Mouse (Mus musculus) left cerebral cortex, adult 2 months (tissue): ENCODE measurements around the gene Zfp704. TPM values are rescaled to one million over a fixed set of nuclear protein-coding genes. Genes with fewer than 3 reads are reported as not detected.
A peak's percentile ranks its signal among the peaks of the same experiment; 100 is the strongest.

Experiments used
- DNase-seq, 2 experiments: peaks; one replicate each; pipeline ENCODE4 v3.0.0; 2021 to 2022; ENCODE audit warnings: low spot score in 2 of 2, mixed read lengths in 1 of 2; ENCODE audit errors: extremely low spot score in 1 of 2
- H3K27ac ChIP-seq: fragments of 200-600 bp; 2 replicates; pipeline ENCODE4 v1.8.1; 2022
- H3K4me3 ChIP-seq: fragments of 200-600 bp; 2 replicates; pipeline ENCODE4 v1.8.1; 2022
- CTCF ChIP-seq: fragments of 200-600 bp; IDR thresholded peaks from 2 replicates; pipeline ENCODE4 v1.8.1; 2022; ENCODE audit warnings: antibody characterized with exemption, mild to moderate bottlenecking, moderate library complexity
- intact Hi-C: fragments of 180-260 bp; cut with DNase I; formaldehyde crosslinking; loops from one replicate; pipeline ENCODE4 v1.15.1; 2025
- total RNA-seq, 2 experiments: library from RNA; stranded (reverse); gene quantifications; 2 replicates each; pipeline ENCODE4 v1.2.3; 2021

The Zfp704 gene
- total RNA-seq, 2 experiments from 2014 or later, result 31.7 to 34.6 TPM

DNA sequence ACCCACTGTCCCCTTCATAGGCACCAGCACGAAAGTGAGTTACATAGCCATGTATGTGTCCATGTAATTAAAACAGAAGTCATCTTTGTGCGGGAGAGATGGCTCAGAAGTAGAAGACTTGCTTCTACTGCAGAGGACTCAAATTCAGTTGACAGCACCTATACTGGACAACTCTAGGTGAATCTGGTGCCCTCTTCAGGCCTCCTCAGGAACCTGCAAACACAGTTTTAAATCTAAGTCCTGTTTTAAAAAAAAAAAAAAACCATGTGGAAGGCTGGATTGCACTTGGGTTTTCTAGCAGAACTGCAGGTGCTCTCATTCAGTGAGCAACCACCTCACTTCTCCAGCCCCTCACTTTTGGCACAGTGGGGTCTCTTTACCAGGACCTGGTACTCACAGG, 16.1 kb downstream of the Zfp704 start:
- Histone ChIP-seq H3K27ac (no peak overlapping the region), H3K4me3 (no peak overlapping the region)
- TF ChIP-seq CTCF, result peak; percentile 69
- DNase-seq, result no peak
- intact Hi-C loops, result loop anchor here (5.0 kb wide), 1 partner anchor 192 kb away; no protein-coding TSS in a partner anchor

DNA sequence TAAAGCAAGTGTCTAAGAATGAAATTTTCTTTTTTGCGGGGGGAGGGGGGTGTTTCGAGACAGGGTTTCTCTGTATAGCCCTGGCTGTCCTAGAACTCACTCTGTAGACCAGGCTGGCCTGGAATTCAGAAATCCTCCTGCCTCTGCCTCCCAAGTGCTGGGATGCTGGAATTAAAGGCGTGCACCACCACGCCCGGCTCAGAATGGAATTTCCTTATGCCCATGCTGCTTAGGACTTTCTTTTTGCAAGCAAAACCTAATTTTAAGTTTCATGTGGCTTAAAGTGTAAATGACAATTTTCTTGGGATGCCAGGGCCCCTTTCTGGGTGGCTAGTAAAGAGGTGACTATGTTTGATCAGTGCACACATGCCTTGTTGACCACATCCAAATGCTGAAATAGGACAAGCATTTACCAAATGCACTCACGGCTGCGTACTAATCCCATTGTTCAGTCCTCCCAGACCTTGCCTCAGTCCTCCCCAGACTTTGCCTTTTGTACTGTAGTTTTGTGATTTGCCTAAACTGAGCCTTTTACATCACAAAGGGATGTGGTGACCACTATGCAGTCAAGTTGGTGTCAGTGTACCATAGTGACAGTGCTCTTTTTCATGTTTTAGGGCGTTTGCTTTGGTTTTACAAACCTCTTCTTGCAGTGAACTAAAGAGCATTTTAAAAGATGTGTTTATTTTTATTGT, 18.3 kb downstream of the Zfp704 start:
- no peak for DNase-seq
- no peak overlapping the region for H3K27ac ChIP-seq
- intact Hi-C loops, result loop anchor here (5.0 kb wide), 1 partner anchor 189 kb away; no protein-coding TSS in a partner anchor
- no peak for TF ChIP-seq CTCF
- no peak overlapping the region for H3K4me3 ChIP-seq

DNA sequence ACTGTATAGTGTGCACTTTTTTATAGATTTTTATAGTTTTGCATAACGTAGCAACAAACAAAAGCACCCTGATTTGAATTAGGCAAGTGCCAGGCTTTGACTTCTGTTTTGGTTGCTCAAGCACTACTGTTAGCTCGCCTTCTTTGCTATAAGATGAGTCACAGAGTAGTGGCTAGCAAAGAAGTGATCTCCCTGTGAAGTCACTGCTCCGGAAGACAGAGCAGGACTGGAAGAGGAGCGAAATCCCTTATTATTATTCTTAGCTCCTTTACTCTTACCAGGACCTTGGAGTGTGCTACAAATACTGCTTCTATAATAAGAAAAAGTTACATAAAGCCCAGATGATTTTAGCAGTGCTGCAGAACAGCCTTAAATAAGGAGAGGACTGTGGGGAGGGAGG, 21.2 kb downstream of the Zfp704 start:
- no peak overlapping the region for H3K4me3 ChIP-seq
- H3K27ac ChIP-seq, result no peak overlapping the region
- DNase-seq, result no peak
- intact Hi-C loops, result no loop called here
- TF ChIP-seq CTCF, result no peak

DNA sequence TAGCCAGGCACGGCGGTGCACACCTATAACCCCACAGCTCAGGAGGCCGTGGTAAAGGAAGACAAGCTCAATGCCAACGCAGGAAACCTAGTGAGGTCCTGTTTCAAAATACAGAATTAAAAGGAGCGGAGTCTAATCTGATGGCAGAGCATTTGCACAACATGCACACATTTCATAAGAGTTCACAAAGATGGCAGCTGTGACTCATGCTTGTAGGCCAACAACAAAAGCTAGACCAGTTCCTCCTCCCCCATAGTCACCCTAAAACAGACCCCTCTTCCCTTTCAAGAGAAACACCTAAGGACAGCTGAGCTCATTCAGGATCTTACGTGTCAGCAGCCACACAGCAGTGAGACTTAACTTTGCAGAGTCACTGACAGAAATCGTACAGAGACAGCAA, 22.6 kb downstream of the Zfp704 start:
- TF ChIP-seq CTCF, result no peak
- Histone ChIP-seq H3K27ac (no peak overlapping the region), H3K4me3 (no peak overlapping the region)
- intact Hi-C loops, result no loop called here
- no peak for DNase-seq

DNA sequence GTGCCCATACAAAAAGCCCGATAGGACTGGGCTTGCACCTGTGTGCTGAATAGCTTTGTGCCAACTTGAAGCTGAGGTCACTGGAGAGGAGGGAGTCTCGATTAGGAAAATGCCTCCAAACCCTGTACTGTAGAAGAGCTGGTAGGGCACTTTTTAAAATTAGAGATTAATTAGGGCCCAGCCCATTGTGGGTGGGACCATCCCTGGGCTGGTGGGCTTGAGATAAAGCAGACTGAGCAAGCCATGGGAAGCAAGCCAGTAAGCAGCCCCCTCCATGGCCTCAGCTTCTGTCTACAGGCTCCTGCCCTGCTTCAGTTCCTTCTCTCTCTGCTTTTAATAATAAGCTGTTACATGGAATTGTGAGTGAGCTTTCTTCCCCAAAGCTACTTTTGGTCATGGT, 26.4 kb downstream of the Zfp704 start:
- DNase-seq, result no peak
- H3K4me3 ChIP-seq, result no peak overlapping the region
- intact Hi-C loops, result no loop called here
- no peak overlapping the region for H3K27ac ChIP-seq
- no peak for TF ChIP-seq CTCF

DNA sequence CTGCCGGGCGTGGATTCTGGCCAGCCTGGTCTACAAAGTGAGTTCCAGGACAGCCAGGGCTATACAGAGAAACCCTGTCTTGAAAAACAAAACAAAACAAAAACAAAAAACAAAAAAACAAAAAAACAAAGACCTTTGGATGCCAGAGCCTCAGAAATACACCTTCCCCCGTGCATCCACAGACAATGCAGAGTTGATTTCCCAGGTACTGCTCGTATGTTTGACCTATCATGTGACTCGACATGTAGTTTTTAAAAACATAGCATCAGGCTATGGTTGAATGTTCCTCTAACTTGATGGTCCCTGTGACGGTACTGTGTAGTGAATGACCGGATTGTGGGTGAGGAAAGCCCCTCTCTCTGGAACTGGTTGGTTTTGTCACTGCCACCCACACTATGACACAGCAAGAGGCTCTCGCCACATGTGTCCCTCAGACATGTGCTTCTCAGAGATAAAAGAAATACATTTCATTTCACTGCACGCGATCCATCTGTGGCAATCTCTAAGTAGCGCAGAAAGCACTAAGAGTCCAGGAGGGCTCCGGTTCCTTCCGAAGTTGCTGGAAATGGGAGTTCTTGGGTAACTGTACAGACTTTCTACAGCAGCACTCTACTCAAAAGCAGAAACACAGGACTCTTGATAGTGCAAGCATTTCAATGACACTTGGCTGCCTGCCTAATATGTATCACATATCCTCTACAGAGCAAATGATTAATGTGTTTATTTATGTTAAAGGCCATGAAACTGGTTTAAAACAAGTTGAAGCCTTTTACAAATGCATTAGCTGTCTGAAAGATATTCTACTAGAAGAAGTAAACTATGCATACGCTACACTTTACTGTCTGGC, 28.7 kb downstream of the Zfp704 start:
- DNase-seq, result no peak
- H3K4me3 ChIP-seq, result no peak overlapping the region
- intact Hi-C loops, result no loop called here
- TF ChIP-seq CTCF, result no peak
- no peak overlapping the region for H3K27ac ChIP-seq

DNA sequence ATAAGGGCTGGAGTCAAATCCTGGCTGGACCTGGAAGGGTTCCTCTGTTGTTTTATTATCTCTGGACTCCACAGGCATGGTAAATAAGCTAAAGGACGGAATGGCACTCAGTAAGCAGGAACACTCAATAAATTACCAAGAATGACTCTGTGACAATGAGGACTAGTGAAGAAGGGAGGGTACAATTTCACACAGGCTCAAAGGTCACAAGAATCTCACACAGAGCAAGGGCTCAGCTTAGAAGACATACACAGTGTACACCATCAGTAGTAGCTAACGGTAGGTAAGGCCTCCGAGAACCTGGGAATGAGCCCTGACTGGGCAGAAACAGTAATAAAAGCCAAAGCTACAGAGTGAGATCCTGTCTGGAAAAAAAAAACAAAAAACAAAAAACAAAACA, 29.8 kb downstream of the Zfp704 start:
- Histone ChIP-seq H3K4me3 (no peak overlapping the region), H3K27ac (no peak overlapping the region)
- TF ChIP-seq CTCF, result no peak
- DNase-seq, result no peak
- intact Hi-C loops, result no loop called here

DNA sequence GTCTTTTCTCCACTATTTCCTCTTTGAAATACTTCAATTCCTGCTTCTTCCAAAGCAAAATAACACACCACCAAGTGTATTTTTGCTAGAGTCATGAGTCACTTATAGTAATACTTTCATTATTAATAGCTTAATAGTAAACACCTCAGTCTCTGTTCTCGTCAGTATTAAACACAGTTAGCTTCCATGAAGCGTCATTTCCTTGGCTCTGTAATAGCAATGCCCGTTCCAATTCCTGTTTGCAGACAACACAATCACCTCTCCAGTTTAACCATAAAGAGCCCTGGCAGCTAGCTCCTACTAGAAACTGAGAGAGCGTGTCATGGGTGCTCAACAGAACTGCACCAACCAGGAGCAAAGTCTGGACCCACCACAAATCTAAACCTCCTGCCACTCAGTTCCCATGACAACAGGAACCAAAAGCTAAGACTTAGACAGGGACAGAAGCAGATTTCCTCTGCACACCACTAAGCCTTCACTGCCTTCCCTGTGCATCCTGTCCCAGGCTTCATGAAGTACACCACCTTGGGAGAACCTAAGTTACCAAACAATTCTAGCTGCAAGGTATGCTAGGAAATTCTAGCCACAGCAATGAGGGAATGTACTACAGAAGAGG, 30.7 kb downstream of the Zfp704 start:
- Histone ChIP-seq H3K27ac (no peak overlapping the region), H3K4me3 (no peak overlapping the region)
- intact Hi-C loops, result no loop called here
- DNase-seq, result no peak
- TF ChIP-seq CTCF, result no peak

DNA sequence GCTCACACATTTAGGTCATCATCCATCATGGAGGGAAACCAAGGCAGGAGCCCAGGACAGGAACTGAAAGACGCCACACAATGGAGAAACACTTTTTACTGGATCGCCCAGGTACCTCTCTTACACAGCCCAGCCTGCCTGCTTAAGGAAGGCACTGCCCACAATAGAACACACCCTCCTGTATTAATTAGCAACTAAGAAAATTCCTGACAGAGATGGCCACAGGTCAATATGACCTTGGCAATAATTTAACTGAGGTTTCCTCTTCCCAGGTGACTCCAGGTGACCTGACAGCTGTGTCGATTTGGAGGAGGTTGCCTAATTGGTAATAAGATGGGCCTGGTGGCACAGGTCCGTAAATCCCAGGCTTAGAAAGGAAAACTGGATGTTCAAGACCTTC, 33.0 kb downstream of the Zfp704 start:
- no peak overlapping the region for H3K4me3 ChIP-seq
- TF ChIP-seq CTCF, result no peak
- intact Hi-C loops, result no loop called here
- no peak overlapping the region for H3K27ac ChIP-seq
- DNase-seq, result no peak

DNA sequence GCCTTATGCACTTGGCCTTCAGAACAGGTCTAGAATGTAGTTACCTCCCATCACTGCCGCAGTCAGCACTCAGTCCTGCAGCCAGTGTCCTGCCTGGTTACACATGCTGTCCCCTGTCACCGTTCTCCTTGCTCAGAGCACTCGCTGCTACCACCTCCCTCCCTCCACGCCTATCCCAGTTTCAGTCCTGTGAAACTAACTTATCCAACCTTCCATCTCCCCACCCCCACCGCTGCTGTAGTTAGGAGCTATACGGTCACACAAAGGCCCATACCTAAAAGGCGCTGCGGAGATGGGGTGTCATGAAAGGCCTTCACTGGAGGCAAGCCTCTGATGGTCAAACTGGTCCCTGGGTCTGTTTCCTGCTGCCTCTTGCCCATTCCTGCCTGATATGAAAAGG, 35.6 kb downstream of the Zfp704 start:
- intact Hi-C loops, result no loop called here
- Histone ChIP-seq H3K4me3 (no peak overlapping the region), H3K27ac (no peak overlapping the region)
- no peak for TF ChIP-seq CTCF
- no peak for DNase-seq

DNA sequence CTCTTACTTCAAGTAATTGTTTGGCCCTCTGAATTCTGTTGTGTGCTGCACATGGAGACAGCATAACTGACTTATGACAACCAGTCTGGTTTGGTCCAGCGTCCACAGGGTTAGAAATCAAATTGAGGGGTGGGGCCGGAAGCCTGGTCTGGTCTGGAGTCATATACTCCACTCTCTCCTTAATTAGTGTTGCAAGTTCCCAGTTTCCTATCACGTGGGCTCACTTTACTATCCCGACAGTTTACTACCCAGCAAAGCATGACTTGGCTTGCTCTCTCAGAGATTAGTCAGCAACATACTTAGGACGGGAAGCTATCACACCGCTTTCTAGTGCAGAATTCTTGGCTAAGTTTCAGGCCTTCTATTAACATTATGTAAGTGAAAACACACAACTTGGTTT, 36.3 kb downstream of the Zfp704 start:
- DNase-seq, result no peak
- no peak for TF ChIP-seq CTCF
- intact Hi-C loops, result no loop called here
- Histone ChIP-seq H3K27ac (no peak overlapping the region), H3K4me3 (no peak overlapping the region)

DNA sequence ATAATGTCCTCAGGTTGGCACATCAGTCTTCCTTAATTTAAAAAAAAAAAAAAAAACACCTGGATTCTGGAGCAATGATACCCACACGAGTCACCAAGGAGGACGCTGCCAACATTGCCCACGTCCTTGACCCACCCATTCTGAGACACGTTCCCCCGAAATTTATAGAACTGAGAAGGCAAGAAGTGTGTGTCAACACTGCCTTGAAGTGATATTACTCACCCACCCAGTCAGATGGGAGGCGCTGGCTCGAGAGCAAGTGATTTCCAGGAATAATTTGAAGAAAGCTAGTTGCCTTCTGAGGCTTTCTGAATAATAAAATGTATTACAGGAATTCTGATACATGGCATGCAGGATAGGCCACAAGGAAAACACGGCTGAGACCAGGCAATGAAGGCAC, 37.6 kb downstream of the Zfp704 start:
- Histone ChIP-seq H3K4me3 (no peak overlapping the region), H3K27ac (no peak overlapping the region)
- TF ChIP-seq CTCF, result no peak
- DNase-seq, result no peak
- intact Hi-C loops, result no loop called here
